Mouse (Mus musculus) cerebellum, adult 2 months (tissue): ENCODE results near the gene Dnah9.

Experiments
- CTCF ChIP-seq: fragments of 200-500 bp; IDR thresholded peaks from 2 replicates; pipeline ENCODE4 v1.5.1; 2011; ENCODE audit warnings: low read depth, mild to moderate bottlenecking, control low read depth, low read length, moderate library complexity, borderline replicate concordance; ENCODE audit not compliant: insufficient read depth
- POLR2A ChIP-seq: fragments of 200-500 bp; IDR thresholded peaks from 2 replicates; pipeline ENCODE4 v1.6.1; 2011; ENCODE audit warnings: low read length, control low read depth, borderline replicate concordance; ENCODE audit not compliant: insufficient read depth

- TF ChIP-seq POLR2A (no peak), CTCF (no peak)
Measured at GRCm38 (mm10) chr11:65786160-65786559, 382.2 kb downstream of the Dnah9 start.
